Mouse (Mus musculus): Measurements from ENCODE around the gene Eif5a.

- TF ChIP-seq CTCF (IDR thresholded peaks at IDR 0.05; ENCODE audit: extremely low read depth, insufficient read length, insufficient replicate concordance, low read depth, low read length) = no peak
- no peak for TF ChIP-seq POLR2A (IDR thresholded peaks at IDR 0.05; ENCODE audit: low read depth, low read length)
Observed at GRCm38 (mm10) chr11:69937385-69937784, 15.6 kb upstream of the Eif5a start.

Data from small intestine, adult 2 months (tissue).